Mouse (Mus musculus): Measurements from ENCODE around the gene Cmtr2.

Cmtr2 gene

GRCm38 (mm10) chr8:110215365-110215764 is at the start of gene Cmtr2:
Cmtr2 (plus strand) TSS chr8:110215665.
- DNase-seq (ENCODE audit: low read depth, low spot score): no peak

GRCm38 (mm10) chr8:110166270-110166669 is 49.2 kb upstream of the Cmtr2 start:
- no peak for DNase-seq (ENCODE audit: low read depth, low spot score)

GRCm38 (mm10) chr8:110168046-110168445 is 47.4 kb upstream of the Cmtr2 start, which contains the start of gene Calb2:
Calb2 (minus strand) TSS chr8:110168210.
- DNase-seq (ENCODE audit: low read depth, low spot score): no peak

GRCm38 (mm10) chr8:110172161-110172560 is 43.3 kb upstream of the Cmtr2 start:
- DNase-seq (ENCODE audit: low read depth, low spot score): no peak

GRCm38 (mm10) chr8:110174826-110175225 is 40.6 kb upstream of the Cmtr2 start:
- DNase-seq (ENCODE audit: low read depth, low spot score): no peak

GRCm38 (mm10) chr8:110177359-110178155 is 37.9 kb upstream of the Cmtr2 start:
- DNase-seq (ENCODE audit: low read depth, low spot score): no peak

- no peak for DNase-seq (ENCODE audit: low read depth, low spot score)
Observed at GRCm38 (mm10) chr8:110182735-110183367, 32.6 kb upstream of the Cmtr2 start.

GRCm38 (mm10) chr8:110183748-110184147 is 31.7 kb upstream of the Cmtr2 start:
- no peak for DNase-seq (ENCODE audit: low read depth, low spot score)

GRCm38 (mm10) chr8:110185538-110185937 is 29.9 kb upstream of the Cmtr2 start:
- DNase-seq (ENCODE audit: low read depth, low spot score): no peak

GRCm38 (mm10) chr8:110188961-110189750 is 26.3 kb upstream of the Cmtr2 start:
- no peak for DNase-seq (ENCODE audit: low read depth, low spot score)

- no peak for DNase-seq (ENCODE audit: low read depth, low spot score)
Observed at GRCm38 (mm10) chr8:110196678-110197077, 18.8 kb upstream of the Cmtr2 start.

- DNase-seq (ENCODE audit: low read depth, low spot score): no peak
Observed at GRCm38 (mm10) chr8:110201806-110202205, 13.7 kb upstream of the Cmtr2 start.

- DNase-seq (ENCODE audit: low read depth, low spot score): no peak
Observed at GRCm38 (mm10) chr8:110216253-110216652, 788 bp downstream of the Cmtr2 start.

- DNase-seq (ENCODE audit: low read depth, low spot score): no peak
Observed at GRCm38 (mm10) chr8:110217198-110217597, 1.7 kb downstream of the Cmtr2 start.

GRCm38 (mm10) chr8:110217681-110218131 is 2.2 kb downstream of the Cmtr2 start:
- DNase-seq (ENCODE audit: low read depth, low spot score): peak; percentile 74

GRCm38 (mm10) chr8:110218511-110218910 is 3.0 kb downstream of the Cmtr2 start:
- DNase-seq (ENCODE audit: low read depth, low spot score): no peak

- DNase-seq (ENCODE audit: low read depth, low spot score): no peak
Observed at GRCm38 (mm10) chr8:110220936-110221335, 5.5 kb downstream of the Cmtr2 start.

- DNase-seq (ENCODE audit: low read depth, low spot score): no peak
Observed at GRCm38 (mm10) chr8:110230803-110231202, 15.3 kb downstream of the Cmtr2 start.

GRCm38 (mm10) chr8:110242278-110243177 is 27.1 kb downstream of the Cmtr2 start:
- no peak for DNase-seq (ENCODE audit: low read depth, low spot score)

GRCm38 (mm10) chr8:110244566-110244965 is 29.1 kb downstream of the Cmtr2 start:
- no peak for DNase-seq (ENCODE audit: low read depth, low spot score)

- no peak for DNase-seq (ENCODE audit: low read depth, low spot score)
Observed at GRCm38 (mm10) chr8:110247238-110247637, 31.8 kb downstream of the Cmtr2 start.

Measured in c-Kit-negative CD71-positive TER-119-positive erythroid progenitor cells, embryonic 14.5 days (primary cell).